Mouse (Mus musculus) lung, adult 2 months (tissue): Measurements from ENCODE around the gene Ufd1. TPM values are rescaled to one million over a fixed set of nuclear protein-coding genes. Genes with fewer than 3 reads are reported as not detected.

Experiments
- DNase-seq: peaks from one replicate; pipeline ENCODE4 v3.0.0; 2022
- H3K4me1 ChIP-seq: fragments of 200-500 bp; 2 replicates; pipeline ENCODE4 v1.6.1; 2011; ENCODE audit warnings: low read length; ENCODE audit not compliant: control insufficient read depth, insufficient read depth
- H3K4me3 ChIP-seq: fragments of 200-500 bp; replicated peaks from 2 replicates; pipeline ENCODE3; 2011; ENCODE audit warnings: low read depth, mild to moderate bottlenecking, control low read depth, low read length; ENCODE audit errors: extremely low read depth
- CTCF ChIP-seq: fragments of 200-500 bp; IDR thresholded peaks from 2 replicates; pipeline ENCODE4 v1.5.1; 2011; ENCODE audit warnings: mild to moderate bottlenecking, low read length, control low read depth; ENCODE audit not compliant: insufficient read depth
- POLR2A ChIP-seq: fragments of 200-500 bp; IDR thresholded peaks from 2 replicates; pipeline ENCODE4 v1.6.1; 2011; ENCODE audit warnings: low read depth, mild to moderate bottlenecking, control low read depth, low read length, borderline replicate concordance; ENCODE audit errors: extremely low read depth
- WGBS: fragments of 180-500 bp; shearing (Covaris S2); methylation state at CpG from one replicate; pipeline ENCODE4 v1.1.7; 2018; 5-methylcytosine and 5-hydroxymethylcytosine counted together
- polyA plus RNA-seq: library from polyadenylated mRNA; depleted of rRNA; stranded (reverse); fragments of >200 nt; gene quantifications from 2 replicates; pipeline ENCODE4 v1.2.3, GENCODE M21; 2012

Ufd1 gene
- polyA plus RNA-seq, 1 experiment = 39.3 TPM

- DNase-seq = no peak
- peak overlapping the region; percentile 83 for H3K4me3 ChIP-seq
- TF ChIP-seq CTCF (no peak), POLR2A (no peak)
- WGBS = 24% methylated on average over 2 of the region's 2 CpGs
- H3K4me1 ChIP-seq = peaks cover 7% of the 10 kb centered on the region
Observed at GRCm38 (mm10) chr16:18778461-18778860, 33.1 kb upstream of the Ufd1 start.

- TF ChIP-seq CTCF = no peak
- TF ChIP-seq POLR2A = no peak
- 89% methylated on average over 10 of the region's 10 CpGs for WGBS
- no peak for DNase-seq
- no peak overlapping the region for H3K4me3 ChIP-seq
- H3K4me1 ChIP-seq = no peaks in the 10 kb centered on the region
Observed at GRCm38 (mm10) chr16:18781810-18782209, 29.8 kb upstream of the Ufd1 start.

GRCm38 (mm10) chr16:18785025-18785424 is 26.6 kb upstream of the Ufd1 start:
- TF ChIP-seq POLR2A = no peak
- TF ChIP-seq CTCF = no peak
- no peaks in the 10 kb centered on the region for H3K4me1 ChIP-seq
- H3K4me3 ChIP-seq = no peak overlapping the region
- DNase-seq = no peak
- 94% methylated on average over 7 of the region's 7 CpGs for WGBS

GRCm38 (mm10) chr16:18785485-18785884 is 26.1 kb upstream of the Ufd1 start:
- no peak overlapping the region for H3K4me3 ChIP-seq
- TF ChIP-seq POLR2A (no peak), CTCF (no peak)
- DNase-seq = no peak
- 91% methylated on average over 1 of the region's 1 CpGs for WGBS
- H3K4me1 ChIP-seq = no peaks in the 10 kb centered on the region

- no peak for DNase-seq
- Histone ChIP-seq H3K4me1 (no peaks in the 10 kb centered on the region), H3K4me3 (no peak overlapping the region)
- 96% methylated on average over 10 of the region's 10 CpGs for WGBS
- TF ChIP-seq CTCF (no peak), POLR2A (no peak)
Observed at GRCm38 (mm10) chr16:18786652-18787051, 24.9 kb upstream of the Ufd1 start.

- TF ChIP-seq CTCF (no peak), POLR2A (no peak)
- no peak overlapping the region for H3K4me3 ChIP-seq
- no peaks in the 10 kb centered on the region for H3K4me1 ChIP-seq
- DNase-seq = no peak
- WGBS = 78% methylated on average over 10 of the region's 10 CpGs
Observed at GRCm38 (mm10) chr16:18788627-18789406, 22.8 kb upstream of the Ufd1 start.

GRCm38 (mm10) chr16:18795223-18795899 is 16.2 kb upstream of the Ufd1 start:
- DNase-seq = no peak
- Histone ChIP-seq H3K4me1 (no peaks in the 10 kb centered on the region), H3K4me3 (no peak overlapping the region)
- TF ChIP-seq POLR2A = no peak
- TF ChIP-seq CTCF = no peak
- 94% methylated on average over 11 of the region's 11 CpGs for WGBS

- 72% methylated on average over 7 of the region's 7 CpGs for WGBS
- no peak for DNase-seq
Observed at GRCm38 (mm10) chr16:18796645-18797044, 14.9 kb upstream of the Ufd1 start.

GRCm38 (mm10) chr16:18798151-18798550 is 13.4 kb upstream of the Ufd1 start:
- 93% methylated on average over 5 of the region's 5 CpGs for WGBS
- TF ChIP-seq POLR2A = no peak
- no peak for TF ChIP-seq CTCF

More at GRCm38 (mm10) chr16:18796645-18797044, 14.9 kb upstream of the Ufd1 start:
- no peak overlapping the region for H3K4me3 ChIP-seq
- H3K4me1 ChIP-seq = no peaks in the 10 kb centered on the region
- TF ChIP-seq POLR2A (no peak), CTCF (no peak)

More at GRCm38 (mm10) chr16:18798151-18798550, 13.4 kb upstream of the Ufd1 start:
- H3K4me3 ChIP-seq = no peak overlapping the region
- H3K4me1 ChIP-seq = no peaks in the 10 kb centered on the region
- DNase-seq = no peak
